Mouse (Mus musculus) layer of hippocampus, adult 8-10 months (tissue): ENCODE measurements around the gene Ephb1. TPM values are rescaled to one million over a fixed set of nuclear protein-coding genes. Genes with fewer than 3 reads are reported as not detected.

Source experiments
- DNase-seq, 2 experiments: peaks; one replicate each; pipeline ENCODE4 v3.0.0; 2022; ENCODE audit warnings: low spot score in 2 of 2
- total RNA-seq, 4 experiments: library from RNA; stranded (reverse); gene quantifications; 2 replicates each; pipeline ENCODE4 v1.2.4; 2022

The Ephb1 gene
- total RNA-seq, 4 experiments from 2014 or later = 24.9 to 28.9 (median 26.9) TPM

- no peak for DNase-seq
Measured at GRCm38 (mm10) chr9:101995423-101996156, 358.9 kb downstream of the Ephb1 start.

- DNase-seq = no peak
Measured at GRCm38 (mm10) chr9:101994086-101994485, 360.4 kb downstream of the Ephb1 start.

- no peak for DNase-seq
Measured at GRCm38 (mm10) chr9:101990836-101991235, 363.7 kb downstream of the Ephb1 start.

- DNase-seq = no peak
Measured at GRCm38 (mm10) chr9:101990032-101990431, 364.5 kb downstream of the Ephb1 start.

- no peak for DNase-seq
Measured at GRCm38 (mm10) chr9:101986910-101987309, 367.6 kb downstream of the Ephb1 start.

- no peak for DNase-seq
Measured at GRCm38 (mm10) chr9:101982378-101982777, 372.1 kb downstream of the Ephb1 start.

GRCm38 (mm10) chr9:101981161-101981560 is 373.3 kb downstream of the Ephb1 start:
- DNase-seq = no peak

GRCm38 (mm10) chr9:101976884-101977465 is 377.5 kb downstream of the Ephb1 start:
- DNase-seq = no peak

GRCm38 (mm10) chr9:101972314-101972713 is 382.2 kb downstream of the Ephb1 start:
- DNase-seq = no peak

- no peak for DNase-seq
Measured at GRCm38 (mm10) chr9:101971806-101972205, 382.7 kb downstream of the Ephb1 start.

GRCm38 (mm10) chr9:101956228-101956627 is 398.3 kb downstream of the Ephb1 start:
- DNase-seq = peak; percentile 15 to 21

GRCm38 (mm10) chr9:101954529-101954928 is 400.0 kb downstream of the Ephb1 start:
- DNase-seq = no peak

GRCm38 (mm10) chr9:101950101-101950500 is 404.4 kb downstream of the Ephb1 start:
- no peak for DNase-seq

- DNase-seq = no peak
Measured at GRCm38 (mm10) chr9:101945814-101946213, 408.7 kb downstream of the Ephb1 start.

GRCm38 (mm10) chr9:101945326-101945725 is 409.2 kb downstream of the Ephb1 start:
- DNase-seq = no peak

GRCm38 (mm10) chr9:101942058-101942669 is 412.3 kb downstream of the Ephb1 start:
- peak in 1 of 2 experiments; percentile 12 for DNase-seq

GRCm38 (mm10) chr9:101940182-101940581 is 414.3 kb downstream of the Ephb1 start:
- no peak for DNase-seq

- DNase-seq = no peak
Measured at GRCm38 (mm10) chr9:101939006-101939405, 415.5 kb downstream of the Ephb1 start.

- DNase-seq = no peak
Measured at GRCm38 (mm10) chr9:101938066-101938465, 416.4 kb downstream of the Ephb1 start.

GRCm38 (mm10) chr9:101934887-101935286 is 419.6 kb downstream of the Ephb1 start:
- DNase-seq = no peak

- no peak for DNase-seq
Measured at GRCm38 (mm10) chr9:101933946-101934573, 420.4 kb downstream of the Ephb1 start.

- no peak for DNase-seq
Measured at GRCm38 (mm10) chr9:101924829-101925228, 429.7 kb downstream of the Ephb1 start.
